In the genomic region with DNA sequence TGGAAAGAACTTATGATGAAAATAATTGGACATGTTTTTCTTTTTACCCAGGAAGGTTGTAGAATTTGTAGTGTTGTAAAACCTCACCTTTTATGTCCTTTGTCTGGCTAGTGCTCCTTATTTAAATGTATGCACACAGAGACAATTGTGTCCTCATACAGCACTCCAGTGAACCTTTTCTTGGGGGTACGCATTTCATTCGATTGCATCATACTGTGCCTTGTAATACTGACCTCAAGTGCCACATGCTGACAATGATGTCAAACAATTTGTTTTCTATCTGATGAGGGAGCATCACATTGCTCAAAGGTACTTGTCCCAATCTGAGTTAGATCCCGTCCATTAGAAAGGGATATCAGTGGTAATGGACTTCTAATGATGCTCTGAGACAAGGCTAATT, we compare ENCODE assay signal across 30 mouse cellular contexts.
"Had no signal": no experiment of that assay in that cellular context is flagged by ENCODE, and none has a peak within 500 bp of the region (broad histone marks: within the 10 kb centered on the region; RNA-seq: fewer than 3 reads in every experiment).

No protein-coding gene starts in this region.

- H3K4me3 ChIP-seq: left cerebral cortex, adult 2 months; limb, embryonic 10.5 days; limb, embryonic 12.5 days; limb, embryonic 13.5 days; limb, embryonic 15.5 days; liver, embryonic 12.5 days; liver, embryonic 13.5 days; liver, embryonic 15.5 days; lung, embryonic 15.5 days; megakaryocyte, embryonic 14.5 days; midbrain, embryonic 10.5 days; midbrain, embryonic 12.5 days; midbrain, embryonic 13.5 days; midbrain, embryonic 15.5 days had no signal

- H3K27me3 ChIP-seq: limb, embryonic 12.5 days; limb, embryonic 13.5 days; limb, embryonic 15.5 days; liver, embryonic 12.5 days; liver, embryonic 13.5 days; liver, embryonic 15.5 days; lung, embryonic 15.5 days; megakaryocyte, embryonic 14.5 days; midbrain, embryonic 15.5 days had no signal

- ATAC-seq: liver, embryonic 12.5 days; liver, postnatal 0 days; lung, postnatal 0 days; midbrain, embryonic 15.5 days had no signal

- H3K36me3 ChIP-seq: limb, embryonic 10.5 days; limb, embryonic 12.5 days; limb, embryonic 13.5 days; limb, embryonic 15.5 days; liver, embryonic 12.5 days; liver, embryonic 13.5 days; liver, embryonic 15.5 days; lung, embryonic 15.5 days; midbrain, embryonic 10.5 days; midbrain, embryonic 12.5 days; midbrain, embryonic 13.5 days; midbrain, embryonic 15.5 days had no signal

- H3K27ac ChIP-seq: left cerebral cortex, adult 2 months; limb, embryonic 10.5 days; limb, embryonic 12.5 days; limb, embryonic 13.5 days; limb, embryonic 15.5 days; liver, embryonic 12.5 days; liver, embryonic 13.5 days; liver, embryonic 14.5 days; liver, embryonic 15.5 days; lung, embryonic 15.5 days; macrophage; midbrain, embryonic 10.5 days; midbrain, embryonic 12.5 days; midbrain, embryonic 13.5 days; midbrain, embryonic 15.5 days had no signal

- DNase-seq: left cerebral cortex, postnatal 4 days; liver; liver, embryonic 13.5 days; liver, postnatal 0 days; lung, adult 18-20 months; lung, adult 2 months; lung, embryonic 14.5 days; lung, postnatal 10 days; lung, postnatal 14 days; lung, postnatal 36 days; lung, postnatal 4 days; midbrain, embryonic 14.5 days had no signal

- H3K4me2 ChIP-seq: limb, embryonic 12.5 days; limb, embryonic 13.5 days; limb, embryonic 15.5 days; liver, embryonic 11.5 days; liver, embryonic 12.5 days; liver, embryonic 13.5 days; liver, embryonic 15.5 days; lung, embryonic 14.5 days; lung, embryonic 15.5 days; midbrain, embryonic 11.5 days; midbrain, embryonic 12.5 days; midbrain, embryonic 13.5 days; midbrain, embryonic 15.5 days had no signal

- H3K9ac ChIP-seq: limb, embryonic 12.5 days; limb, embryonic 13.5 days; limb, embryonic 15.5 days; liver, embryonic 12.5 days; liver, embryonic 13.5 days; liver, embryonic 14.5 days; liver, embryonic 15.5 days; liver, postnatal 0 days; lung, embryonic 14.5 days; lung, embryonic 15.5 days; midbrain, embryonic 12.5 days; midbrain, embryonic 13.5 days; midbrain, embryonic 15.5 days had no signal

- H3K4me1 ChIP-seq: limb, embryonic 10.5 days; limb, embryonic 12.5 days; limb, embryonic 13.5 days; limb, embryonic 15.5 days; liver, embryonic 12.5 days; liver, embryonic 13.5 days; liver, embryonic 15.5 days; lung, embryonic 15.5 days; megakaryocyte, embryonic 14.5 days; midbrain, embryonic 10.5 days; midbrain, embryonic 12.5 days; midbrain, embryonic 15.5 days had no signal

- H3K9me3 ChIP-seq: limb, embryonic 10.5 days; limb, embryonic 12.5 days; limb, embryonic 13.5 days; limb, embryonic 15.5 days; liver, embryonic 12.5 days; liver, embryonic 13.5 days; liver, embryonic 15.5 days; lung, embryonic 15.5 days; midbrain, embryonic 10.5 days; midbrain, embryonic 12.5 days; midbrain, embryonic 13.5 days; midbrain, embryonic 15.5 days had no signal
